Mouse (Mus musculus) CD8-positive naive resting alpha-beta T cell, adult 57 days (primary cell): ENCODE data around the gene Smad9. TPM values are rescaled to one million over a fixed set of nuclear protein-coding genes. Genes with fewer than 3 reads are reported as not detected.

Experiments
- total RNA-seq: library from RNA; stranded (reverse); gene quantifications from one replicate; pipeline ENCODE4 v1.2.4, GENCODE M21; 2023

Gene Smad9
- total RNA-seq, result not detected

DNA sequence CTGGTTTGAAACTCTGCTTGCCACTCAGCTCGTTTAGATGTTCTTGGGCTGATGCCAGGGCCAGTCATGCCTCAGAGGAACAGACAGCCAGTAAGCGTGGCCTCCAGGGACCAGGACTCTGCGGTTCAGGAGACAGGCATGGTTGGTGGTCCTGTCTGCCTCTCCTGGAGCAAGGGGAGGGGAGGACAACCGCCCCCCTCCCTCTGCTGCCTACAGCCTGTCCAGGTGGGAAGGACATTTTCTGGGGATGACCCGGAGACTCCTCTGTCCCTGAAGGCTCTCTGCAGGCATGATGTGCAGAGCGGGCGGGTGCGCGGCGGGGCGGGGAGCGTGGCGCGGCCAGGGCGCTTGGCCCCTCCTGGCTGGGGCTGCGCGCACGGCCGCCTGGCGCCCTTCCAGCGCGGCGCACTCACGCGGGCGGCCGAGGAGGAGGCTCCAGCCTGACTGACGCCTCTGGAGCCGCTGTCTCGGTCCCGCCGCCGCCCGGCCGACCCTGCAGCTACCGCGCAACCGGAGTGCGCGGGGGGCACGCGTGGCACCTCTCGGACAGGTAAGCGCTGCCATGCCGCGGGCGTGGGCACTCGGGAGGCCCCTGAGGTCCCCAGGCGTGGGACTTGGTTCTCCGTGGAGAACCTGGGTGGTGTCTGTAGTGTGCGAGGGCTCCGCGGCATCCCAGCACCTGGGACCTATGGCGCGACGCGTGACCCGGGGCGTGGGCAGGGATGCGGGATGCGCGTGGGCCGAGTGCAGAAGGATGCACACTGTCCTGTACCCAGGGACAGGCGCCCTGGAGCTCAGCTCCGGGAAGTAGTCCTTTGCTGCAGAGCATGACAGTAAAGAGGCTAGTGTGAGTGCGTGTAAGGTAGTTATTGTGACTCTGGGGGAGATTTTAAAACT is at the start of gene Smad9:
Gene Smad9 (plus strand): TSS at position 438 of the 897 bp plus-strand sequence.

DNA sequence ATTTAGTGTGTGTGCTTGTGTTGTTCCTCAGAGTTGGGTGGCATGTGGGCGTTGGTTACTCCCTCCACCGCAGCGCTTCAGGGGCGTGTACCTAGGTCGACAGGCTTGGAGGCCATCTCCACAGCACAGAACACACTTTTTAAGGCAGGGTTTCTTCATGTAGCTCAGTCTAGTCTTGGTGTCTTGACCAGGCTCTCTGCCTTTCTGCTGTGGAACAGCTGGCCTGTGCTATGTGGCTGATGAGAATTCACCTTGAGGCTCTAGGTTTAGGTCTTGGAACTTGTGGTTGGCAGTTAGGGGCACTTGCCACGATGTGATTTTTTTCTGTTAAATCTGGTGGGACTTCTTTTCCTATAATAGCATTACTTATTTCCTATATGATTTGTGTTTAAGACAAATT is 41.1 kb upstream of the Smad9 start, which contains the start of gene Gm21958:
Gene Gm21958 (minus strand): TSS at position 101 of the 400 bp plus-strand sequence.

DNA sequence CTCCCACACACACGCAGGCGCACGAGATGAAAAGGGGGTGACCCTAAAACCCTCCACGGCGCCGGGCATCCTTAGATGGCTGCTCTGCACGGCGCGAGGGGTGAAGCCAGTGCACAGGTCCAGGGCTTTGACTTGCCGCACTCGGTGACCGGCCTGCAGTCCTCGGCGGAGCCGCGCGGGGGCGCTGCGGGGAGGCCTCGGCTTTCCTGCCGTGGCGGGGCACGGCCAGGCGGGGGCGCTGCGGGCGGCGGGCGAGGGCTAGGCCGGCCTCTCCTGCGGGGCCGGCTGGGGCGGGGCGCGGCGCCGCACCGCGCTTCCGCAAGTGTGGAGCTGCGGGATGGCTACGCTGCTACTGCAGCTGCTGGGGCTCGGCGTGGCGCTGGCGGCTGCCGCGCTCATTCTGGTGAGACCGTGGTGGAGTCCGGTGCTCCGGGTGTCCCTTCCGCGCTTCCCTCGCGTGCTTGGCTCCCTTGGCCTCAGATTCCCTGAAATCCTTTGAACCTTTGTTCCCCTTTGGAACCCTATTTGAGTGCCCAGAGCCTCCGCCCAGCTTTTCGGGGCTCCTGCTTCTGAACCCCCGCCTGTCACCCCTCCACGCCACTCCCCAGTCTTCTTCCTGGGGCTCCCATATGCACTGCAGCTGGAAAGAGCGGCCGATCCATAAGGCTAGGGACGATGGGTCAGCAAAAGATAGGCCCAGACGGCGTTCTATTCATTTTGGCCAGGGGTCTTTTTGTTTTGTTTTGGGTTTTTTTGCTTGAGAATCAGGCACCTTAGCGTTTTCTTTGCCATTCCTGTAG is 19.9 kb upstream of the Smad9 start, which contains the start of the genes Exosc8 and Alg5:
Gene Exosc8 (minus strand): TSS at position 147 of the 800 bp plus-strand sequence.
Gene Alg5 (plus strand): TSS at position 293 of the 800 bp plus-strand sequence.

DNA sequence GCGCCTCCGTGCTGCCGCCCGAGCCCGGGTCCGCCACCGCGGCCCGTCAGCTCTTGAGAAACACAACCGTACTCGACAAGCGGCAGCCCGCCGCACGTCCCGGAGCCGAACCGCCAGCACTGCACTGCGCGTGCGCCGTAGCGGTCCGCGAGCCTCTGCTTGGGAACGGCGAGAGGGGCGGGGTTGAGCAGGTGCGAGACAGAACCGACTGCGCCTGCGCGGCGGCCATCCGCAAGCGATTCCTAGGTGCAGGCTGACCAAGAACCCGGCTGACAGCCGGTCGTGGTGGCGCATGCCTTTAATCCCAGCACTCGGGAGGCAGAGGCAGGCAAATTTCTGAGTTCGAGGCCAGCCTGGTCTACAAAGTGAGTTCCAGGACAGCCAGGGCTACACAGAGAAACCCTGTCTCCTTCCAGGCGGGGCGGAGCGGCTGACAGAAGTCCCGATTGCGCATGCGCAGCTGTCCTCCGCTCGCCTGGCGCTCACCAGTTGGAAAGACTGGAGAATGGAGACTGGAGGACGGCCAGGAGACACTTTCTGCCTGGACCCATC is 52.4 kb downstream of the Smad9 start, which contains the start of gene Rfxap:
Gene Rfxap (minus strand): TSS at position 126 of the 552 bp plus-strand sequence.

Other genes with a start within 250 kb of the Smad9 start
- 142 TPM for gene Supt20, start 62.8 kb upstream of the Smad9 start, total RNA-seq
- gene Gm21958, start 41.2 kb upstream of the Smad9 start, total RNA-seq, result not detected
- 108 TPM for gene Exosc8, start 20.2 kb upstream of the Smad9 start, total RNA-seq
- gene Alg5, start 20.0 kb upstream of the Smad9 start, total RNA-seq, result 26.8 TPM
- gene Rfxap, start 52.2 kb downstream of the Smad9 start, total RNA-seq, result 32.6 TPM
- gene Sertm1, start 160.3 kb downstream of the Smad9 start, total RNA-seq, result not detected